Mouse (Mus musculus): ENCODE data around the gene C130050O18Rik. TPM values are rescaled to one million over a fixed set of nuclear protein-coding genes. Genes with fewer than 3 reads are reported as not detected.

Gene C130050O18Rik
- polyA plus RNA-seq, 1 experiment from 2014 or later, result 0.24 TPM

DNA sequence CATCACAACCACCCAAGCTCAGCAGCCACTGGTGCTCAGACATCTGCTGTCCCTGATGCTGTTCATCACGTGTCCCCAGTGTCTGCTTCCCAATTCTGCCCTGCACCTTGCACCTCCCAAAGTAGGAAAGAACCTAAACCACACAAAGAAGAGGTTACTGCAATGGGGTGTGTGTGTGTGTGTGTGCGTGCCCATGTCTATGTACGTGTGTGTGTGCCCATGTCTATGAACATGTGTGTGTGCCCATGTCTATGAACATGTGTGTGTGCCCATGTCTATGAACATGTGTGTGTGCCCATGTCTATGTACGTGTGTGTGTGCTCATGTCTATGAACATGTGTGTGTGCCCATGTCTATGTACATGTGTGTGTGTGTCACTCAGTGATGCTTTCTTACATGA, 9.6 kb upstream of the C130050O18Rik start:
- in situ Hi-C loops (cut with MboI; ENCODE audit: low pct_unique_long_range_greater_than_20kb), result no loop called here
- ATAC-seq, result no peak
- CTCF ChIA-PET, result interaction anchor here (1.0 kb wide), 1 partner anchor 36 kb away, joined by 3 read pairs; no protein-coding TSS in a partner anchor
- H3K27me3 ChIP-seq, result no peaks in the 10 kb centered on the region
- no peak for DNase-seq (ENCODE audit: low read depth, low spot score)
- TF ChIP-seq CTCF (IDR thresholded peaks at IDR 0.05), result no peak
- POLR2A ChIA-PET, result interaction anchor here (0.7 to 1.9 kb wide), 2 partner anchors 14 to 558 kb away, joined by 3 to 4 read pairs; no protein-coding TSS in a partner anchor

DNA sequence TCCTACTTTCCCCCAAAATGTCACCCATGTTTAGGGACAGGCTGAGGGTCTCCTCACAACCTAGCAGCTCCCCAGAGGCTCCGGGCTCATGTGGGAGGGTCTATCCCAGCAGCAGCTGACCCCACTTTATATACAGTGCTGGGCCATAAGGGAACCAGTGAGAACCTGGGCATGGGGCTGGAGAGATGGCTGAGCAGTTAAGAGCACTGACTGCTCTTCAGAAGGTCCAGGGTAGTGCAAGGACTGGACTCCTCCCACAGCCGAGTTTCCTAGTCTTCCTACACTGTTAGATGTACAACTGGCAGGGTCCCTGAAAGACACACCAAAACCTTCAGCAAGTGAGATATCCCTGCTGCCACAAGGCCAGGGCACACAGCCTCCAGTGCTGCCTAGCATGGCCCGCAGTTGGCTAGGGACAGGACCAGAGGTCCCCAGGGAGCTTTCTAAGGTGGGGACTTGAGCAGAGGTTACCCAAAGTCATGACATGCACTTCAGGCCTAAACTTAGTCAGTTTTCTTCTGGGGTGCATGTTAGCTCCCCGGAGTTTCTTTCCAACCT, 7.6 kb upstream of the C130050O18Rik start:
- ChIA-PET POLR2A (interaction anchor here (0.6 to 1.6 kb wide), 5 partner anchors 18 to 383 kb away, joined by 3 to 9 read pairs (median 4); partner anchors contain the start of gene Gpr146), CTCF (interaction anchor here (0.8 to 2.7 kb wide), 12 partner anchors 8 to 63 kb away, joined by 3 to 14 read pairs (median 6); partner anchors contain the start of gene 3110082I17Rik)
- ATAC-seq, result no peak
- in situ Hi-C loops (cut with MboI; ENCODE audit: low pct_unique_long_range_greater_than_20kb), result no loop called here
- no peak for TF ChIP-seq CTCF (IDR thresholded peaks at IDR 0.05)
- DNase-seq (ENCODE audit: low read depth, low spot score), result no peak
- no peaks in the 10 kb centered on the region for H3K27me3 ChIP-seq

DNA sequence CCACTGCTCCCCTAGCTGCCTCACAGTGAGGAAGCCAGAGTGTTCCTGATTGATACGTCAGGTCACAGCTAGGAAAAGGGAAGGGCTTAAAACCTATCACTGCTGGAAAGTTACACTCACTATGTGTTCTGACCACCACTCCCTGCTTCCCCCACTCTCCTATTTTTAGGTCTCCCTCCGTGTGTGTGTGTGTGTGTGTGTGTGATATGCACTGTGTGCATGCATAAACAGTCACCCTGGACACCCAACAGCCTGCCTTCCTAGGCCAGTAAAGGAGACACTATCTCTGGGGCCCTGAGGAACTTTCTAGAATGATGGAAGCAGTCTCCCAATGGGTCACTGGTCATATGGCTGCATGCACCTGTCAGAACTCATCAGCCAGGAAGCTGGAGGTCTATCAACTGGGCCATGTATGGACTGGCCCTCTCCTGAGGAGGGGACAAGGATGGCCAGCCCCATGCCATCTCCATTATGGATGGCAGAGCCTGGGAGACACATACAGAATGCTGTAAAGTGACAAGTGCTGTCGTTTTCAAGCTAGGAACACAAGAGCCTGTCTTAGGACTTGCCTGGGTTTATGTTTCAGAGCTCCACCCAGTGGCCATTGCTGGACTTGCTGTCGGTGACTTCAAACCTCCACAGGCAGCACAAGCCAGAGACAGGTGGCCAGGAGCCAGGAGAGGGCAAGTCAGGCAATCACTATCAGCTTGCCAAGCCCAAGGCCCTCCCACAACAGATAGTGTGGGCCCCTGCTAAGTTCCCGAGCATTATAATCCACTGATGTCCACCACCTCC, 6.9 kb upstream of the C130050O18Rik start:
- peak; percentile 65 for ATAC-seq
- ChIA-PET CTCF (interaction anchor here (0.8 to 2.7 kb wide), 18 partner anchors 9 to 80 kb away, joined by 3 to 14 read pairs (median 6); partner anchors contain the start of genes 3110082I17Rik and Gper1), POLR2A (interaction anchor here (0.6 to 1.6 kb wide), 3 partner anchors 18 to 383 kb away, joined by 4 to 9 read pairs (median 4); partner anchors contain the start of gene Gpr146)
- peak; percentile 65 for DNase-seq (ENCODE audit: low read depth, low spot score)
- no peak for TF ChIP-seq CTCF (IDR thresholded peaks at IDR 0.05)
- in situ Hi-C loops (cut with MboI; ENCODE audit: low pct_unique_long_range_greater_than_20kb), result no loop called here
- no peaks in the 10 kb centered on the region for H3K27me3 ChIP-seq

DNA sequence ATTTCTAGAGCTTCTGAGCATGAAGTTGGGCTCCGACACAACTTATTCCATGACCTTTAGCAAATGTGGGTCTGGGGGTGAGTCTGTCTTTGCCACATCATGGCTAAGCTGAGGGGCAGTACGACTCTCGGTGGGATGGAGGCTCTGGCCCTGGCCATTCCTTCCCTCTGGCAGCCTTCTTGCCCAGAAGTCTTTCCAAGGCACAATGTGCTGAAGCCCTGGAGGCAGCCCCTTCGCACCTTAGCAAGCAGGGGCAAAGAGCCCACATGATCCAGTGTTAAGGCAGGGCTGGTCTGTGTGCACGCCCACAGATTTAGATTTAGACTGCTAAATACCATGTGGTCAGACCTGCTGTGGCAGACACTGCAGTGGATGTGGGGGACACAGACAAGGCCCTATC, 6.3 kb upstream of the C130050O18Rik start:
- TF ChIP-seq CTCF (IDR thresholded peaks at IDR 0.05), result no peak
- ATAC-seq (no peak), DNase-seq (ENCODE audit: low read depth, low spot score) (no peak)
- POLR2A ChIA-PET, result interaction anchor here (1.4 to 1.6 kb wide), 2 partner anchors 10 to 19 kb away, joined by 4 to 9 read pairs; no protein-coding TSS in a partner anchor
- in situ Hi-C loops (cut with MboI; ENCODE audit: low pct_unique_long_range_greater_than_20kb), result no loop called here
- CTCF ChIA-PET, result interaction anchor here (0.9 to 2.7 kb wide), 16 partner anchors 10 to 79 kb away, joined by 3 to 14 read pairs (median 6); partner anchors contain the start of genes 3110082I17Rik and Gper1
- no peaks in the 10 kb centered on the region for H3K27me3 ChIP-seq

DNA sequence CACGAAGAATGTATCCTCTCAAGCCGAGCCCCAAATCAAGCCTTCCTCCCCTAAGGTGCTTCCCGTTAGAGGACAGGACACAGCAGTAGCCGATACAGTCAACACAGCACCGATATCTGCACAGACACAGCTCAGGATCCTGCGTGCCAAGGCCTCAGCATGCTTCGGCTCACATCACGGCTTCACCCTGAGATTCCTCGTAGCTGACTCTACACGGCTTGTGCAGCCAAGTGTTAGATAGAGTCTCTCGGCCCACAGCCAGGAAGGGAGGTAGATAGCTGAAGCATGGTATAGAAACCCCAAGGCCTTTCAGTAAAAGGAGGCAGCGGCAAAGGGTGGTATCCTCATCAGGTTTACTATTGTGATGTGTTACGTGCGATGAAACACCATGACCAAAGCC, 5.1 kb upstream of the C130050O18Rik start:
- in situ Hi-C loops (cut with MboI; ENCODE audit: low pct_unique_long_range_greater_than_20kb), result loop anchor here (5.0 kb wide), 1 partner anchor 38 kb away; no protein-coding TSS in a partner anchor
- no peaks in the 10 kb centered on the region for H3K27me3 ChIP-seq
- no peak for TF ChIP-seq CTCF (IDR thresholded peaks at IDR 0.05)
- ChIA-PET CTCF (interaction anchor here (0.8 to 2.5 kb wide), 4 partner anchors 11 to 58 kb away, joined by 3 to 13 read pairs (median 6); no protein-coding TSS in a partner anchor), POLR2A (interaction anchor here (1.4 kb wide), 1 partner anchor 9 kb away, joined by 4 read pairs; no protein-coding TSS in a partner anchor)
- peak; percentile 65 for ATAC-seq
- no peak for DNase-seq (ENCODE audit: low read depth, low spot score)

DNA sequence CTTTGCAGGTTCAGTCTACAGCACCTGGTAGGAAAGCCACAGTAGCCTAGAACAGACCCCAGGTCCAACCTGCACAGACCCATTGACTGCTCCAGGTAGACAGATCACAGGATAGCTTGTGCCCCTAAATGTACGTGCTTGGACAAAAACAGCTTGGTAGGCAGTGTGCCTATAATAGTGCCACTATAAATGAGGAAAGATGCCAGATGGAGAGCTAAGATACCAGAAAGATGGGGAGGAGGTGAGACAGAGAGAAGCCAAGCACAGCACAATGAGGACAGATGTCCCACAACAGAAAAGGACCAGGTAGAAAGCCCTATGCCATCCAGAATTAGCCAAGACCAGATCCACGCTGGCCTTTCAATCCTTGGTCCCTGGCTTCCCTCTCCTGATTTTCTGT, 3.0 kb upstream of the C130050O18Rik start:
- POLR2A ChIA-PET, result no interaction called here
- no peak for ATAC-seq
- CTCF ChIA-PET, result interaction anchor here (1.1 to 2.1 kb wide), 3 partner anchors 37 to 120 kb away, joined by 3 to 6 read pairs (median 3); no protein-coding TSS in a partner anchor
- no peak for TF ChIP-seq CTCF (IDR thresholded peaks at IDR 0.05)
- DNase-seq (ENCODE audit: low read depth, low spot score), result no peak
- H3K27me3 ChIP-seq, result no peaks in the 10 kb centered on the region
- in situ Hi-C loops (cut with MboI; ENCODE audit: low pct_unique_long_range_greater_than_20kb), result loop anchor here (5.0 kb wide), 1 partner anchor 40 kb away; no protein-coding TSS in a partner anchor

DNA sequence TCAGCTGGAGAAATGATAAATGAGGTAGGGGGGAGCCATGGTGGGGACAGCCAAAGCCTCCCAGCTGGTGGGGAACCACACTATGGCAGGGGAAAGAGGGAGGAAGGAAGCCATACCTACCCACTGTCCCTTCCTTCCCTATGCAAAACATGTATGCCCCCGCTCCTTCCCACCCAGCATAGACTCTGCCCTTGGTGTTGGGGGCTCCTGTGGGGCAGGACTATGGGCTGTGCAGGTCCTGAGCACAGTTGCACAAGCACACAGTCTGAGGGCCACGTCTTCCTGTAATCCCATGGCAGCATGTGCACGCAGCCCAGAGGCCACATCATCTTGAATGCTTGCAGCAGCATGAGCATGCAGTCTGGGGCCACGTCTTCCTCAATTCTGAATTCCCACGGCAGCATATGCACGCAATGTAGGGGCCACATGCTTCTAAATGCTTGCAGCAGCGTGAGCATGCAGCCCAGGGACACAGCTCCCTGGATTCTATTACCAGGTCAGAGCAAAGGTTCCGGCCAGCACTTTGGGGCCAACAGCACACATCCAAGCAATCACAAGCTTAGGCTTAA, 1.3 kb upstream of the C130050O18Rik start:
- no peak for TF ChIP-seq CTCF (IDR thresholded peaks at IDR 0.05)
- H3K27me3 ChIP-seq, result no peaks in the 10 kb centered on the region
- no peak for DNase-seq (ENCODE audit: low read depth, low spot score)
- in situ Hi-C loops (cut with MboI; ENCODE audit: low pct_unique_long_range_greater_than_20kb), result loop anchor here (5.0 kb wide), 1 partner anchor 41 kb away; no protein-coding TSS in a partner anchor
- no peak for ATAC-seq
- ChIA-PET POLR2A (no interaction called here), CTCF (no interaction called here)

DNA sequence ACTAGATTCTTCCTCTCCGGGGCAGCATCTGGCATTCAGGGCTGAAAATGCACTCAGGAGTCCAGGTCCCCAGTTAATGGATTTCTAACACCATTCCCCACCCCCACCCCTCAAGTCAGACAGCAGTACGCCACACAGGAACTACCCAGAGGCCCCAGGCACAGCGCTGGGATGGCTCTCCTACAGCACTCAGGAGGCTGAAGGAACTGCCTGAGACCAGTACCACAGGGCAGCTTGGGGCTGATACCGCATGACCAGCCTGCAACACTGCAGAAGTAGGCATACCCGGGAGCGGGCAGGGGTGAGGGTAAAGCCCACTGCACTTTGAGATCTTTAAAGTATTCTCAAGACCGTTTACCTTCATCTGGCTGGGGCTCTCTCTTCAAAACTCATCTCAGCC, 398 bp downstream of the C130050O18Rik start:
- ChIA-PET POLR2A (no interaction called here), CTCF (no interaction called here)
- in situ Hi-C loops (cut with MboI; ENCODE audit: low pct_unique_long_range_greater_than_20kb), result no loop called here
- no peak for ATAC-seq
- no peaks in the 10 kb centered on the region for H3K27me3 ChIP-seq
- DNase-seq (ENCODE audit: low read depth, low spot score), result no peak
- no peak for TF ChIP-seq CTCF (IDR thresholded peaks at IDR 0.05)

DNA sequence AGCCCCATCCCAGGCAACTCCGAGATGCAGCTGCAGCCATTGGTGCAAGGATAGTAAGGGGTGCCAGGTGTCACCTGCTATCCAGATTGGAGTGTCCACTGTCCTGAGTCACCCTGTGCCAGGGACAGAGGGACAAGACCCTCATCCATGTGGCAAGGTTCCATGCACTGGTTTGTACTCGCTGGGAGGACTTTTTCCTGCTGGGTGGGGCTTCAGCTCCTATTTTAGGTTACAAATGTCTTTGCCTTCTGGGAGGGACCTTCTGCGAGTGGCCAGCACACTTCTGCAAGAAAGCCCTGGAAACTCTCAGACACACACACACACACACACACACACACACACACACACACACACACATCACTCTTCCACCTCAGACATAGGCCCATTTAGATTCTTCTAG, 873 bp downstream of the C130050O18Rik start:
- in situ Hi-C loops (cut with MboI; ENCODE audit: low pct_unique_long_range_greater_than_20kb), result no loop called here
- DNase-seq (ENCODE audit: low read depth, low spot score) (no peak), ATAC-seq (no peak)
- ChIA-PET CTCF (no interaction called here), POLR2A (no interaction called here)
- TF ChIP-seq CTCF (IDR thresholded peaks at IDR 0.05), result no peak
- no peaks in the 10 kb centered on the region for H3K27me3 ChIP-seq
